Mouse (Mus musculus) gastrocnemius, postnatal 14 days (tissue): ENCODE results near the gene Cyb5d1. TPM values are rescaled to one million over a fixed set of nuclear protein-coding genes. Genes with fewer than 3 reads are reported as not detected.

Experiments used
- DNase-seq: peaks from one replicate; pipeline ENCODE4 v3.0.0; 2021; ENCODE audit warnings: mixed read lengths
- intact Hi-C: fragments of 180-260 bp; cut with DNase I; formaldehyde crosslinking; loops from one replicate; pipeline ENCODE4 v1.15.1; 2025; ENCODE audit warnings: low total_unique reads
- total RNA-seq, 2 experiments: library from RNA; stranded (reverse); gene quantifications; 2 replicates each; pipeline ENCODE4 v1.2.3; 2021

Cyb5d1 gene
- total RNA-seq, 2 experiments from 2014 or later: 19.0 to 20.7 TPM

DNA sequence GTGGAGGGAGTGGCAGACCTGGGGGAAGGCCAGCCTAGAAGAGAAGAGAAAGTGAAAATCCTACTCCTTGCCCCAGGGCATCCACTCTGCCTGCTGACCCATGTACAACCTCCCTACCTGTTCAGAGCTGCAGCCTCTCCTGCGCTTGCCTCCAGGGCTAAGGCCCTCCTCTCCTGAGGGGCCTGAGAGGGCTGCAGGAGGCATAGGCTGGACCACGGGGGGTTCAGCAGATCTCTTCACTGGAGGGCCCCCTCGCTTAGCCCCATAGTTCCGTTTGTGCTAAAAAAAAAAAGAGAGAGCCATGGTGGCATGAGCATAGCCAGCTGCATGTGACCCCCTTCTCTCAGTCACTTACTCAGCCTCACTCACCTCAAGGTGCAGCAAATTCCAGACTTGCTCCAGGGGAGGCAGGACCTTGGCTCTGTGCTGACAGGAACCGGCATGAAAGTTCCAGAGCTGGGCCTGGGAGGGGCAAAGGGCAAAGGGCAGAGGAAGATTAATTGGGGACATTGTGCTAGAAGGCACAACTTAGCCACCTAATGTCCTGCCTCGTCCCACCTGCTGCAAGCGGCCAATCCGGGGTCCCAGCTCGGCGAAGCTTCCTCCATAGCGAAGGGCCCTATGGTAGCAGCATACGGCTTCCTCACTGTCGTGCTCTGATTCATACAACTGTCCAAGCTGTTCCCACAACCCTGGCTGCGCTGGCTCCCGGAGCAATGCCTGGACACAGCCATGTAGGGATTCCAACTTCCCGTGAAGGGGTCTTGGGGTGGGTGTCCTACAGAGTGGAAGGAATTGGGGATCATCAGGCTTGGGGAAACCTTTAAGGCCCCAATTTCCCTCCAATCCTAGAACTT is 11.7 kb upstream of the Cyb5d1 start:
- DNase-seq: no peak
- intact Hi-C loops: loop anchor here (10.0 kb wide), 1 partner anchor 108 kb away; no protein-coding TSS in a partner anchor

- no peak for DNase-seq
- intact Hi-C loops: loop anchor here (10.0 kb wide), 1 partner anchor 109 kb away; no protein-coding TSS in a partner anchor
These were observed 10.9 kb upstream of the Cyb5d1 start for GRCm38 (mm10) chr11:69406282-69406681.

GRCm38 (mm10) chr11:69405397-69406200 is 10.2 kb upstream of the Cyb5d1 start:
- intact Hi-C loops: loop anchor here (10.0 kb wide), 1 partner anchor 109 kb away; no protein-coding TSS in a partner anchor

GRCm38 (mm10) chr11:69404595-69405396 is 9.4 kb upstream of the Cyb5d1 start:
- no peak for DNase-seq
- intact Hi-C loops: loop anchor here (5.0 to 10.0 kb wide), 2 partner anchors 33 to 110 kb away; no protein-coding TSS in a partner anchor

More at GRCm38 (mm10) chr11:69405397-69406200, 10.2 kb upstream of the Cyb5d1 start:
- DNase-seq: no peak

DNA sequence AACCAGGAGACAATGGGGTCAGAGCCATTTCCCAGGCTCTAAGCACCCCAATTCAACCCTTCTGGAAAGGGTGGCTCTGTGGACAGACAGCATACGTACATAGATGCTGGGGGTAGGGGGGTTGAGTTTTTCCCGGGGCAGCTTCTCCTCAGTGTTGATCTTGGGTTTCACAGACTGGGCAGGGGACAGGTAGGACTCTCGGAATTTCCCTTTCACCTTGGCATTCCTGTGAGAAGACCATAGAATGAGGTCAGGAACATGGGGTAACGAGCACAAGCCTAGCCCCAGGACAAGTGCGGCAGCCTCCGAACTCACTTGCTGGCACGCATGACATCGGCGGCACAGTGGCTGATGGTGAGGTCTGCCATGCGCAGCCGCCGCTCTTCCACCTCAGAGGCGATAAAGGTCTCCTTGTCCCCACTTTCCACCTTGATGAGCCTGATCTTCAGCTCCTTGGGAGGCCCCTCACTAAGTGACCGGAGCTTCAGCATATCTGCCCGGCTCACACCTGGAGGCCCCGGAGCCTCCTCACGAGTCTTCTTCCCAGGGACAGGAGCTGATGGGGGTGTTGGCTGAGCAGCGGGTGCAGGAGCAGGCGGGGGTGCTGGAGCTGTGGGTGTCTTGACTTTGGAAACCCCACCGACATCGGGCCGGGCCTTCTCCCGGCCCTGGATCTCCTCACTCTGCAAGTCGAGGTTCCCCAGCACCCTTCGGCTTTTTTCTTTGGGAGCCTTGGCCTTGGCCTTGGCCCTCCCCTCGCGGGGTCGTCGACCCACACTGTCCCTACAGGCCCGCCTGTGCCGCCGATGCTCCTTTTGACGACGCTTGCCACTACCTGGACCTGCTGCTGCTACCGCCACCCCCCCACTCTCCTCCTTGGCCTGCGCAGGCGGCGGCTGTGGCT is 8.5 kb upstream of the Cyb5d1 start:
- intact Hi-C loops: loop anchor here (5.0 to 10.0 kb wide), 2 partner anchors 33 to 111 kb away; no protein-coding TSS in a partner anchor
- no peak for DNase-seq

DNA sequence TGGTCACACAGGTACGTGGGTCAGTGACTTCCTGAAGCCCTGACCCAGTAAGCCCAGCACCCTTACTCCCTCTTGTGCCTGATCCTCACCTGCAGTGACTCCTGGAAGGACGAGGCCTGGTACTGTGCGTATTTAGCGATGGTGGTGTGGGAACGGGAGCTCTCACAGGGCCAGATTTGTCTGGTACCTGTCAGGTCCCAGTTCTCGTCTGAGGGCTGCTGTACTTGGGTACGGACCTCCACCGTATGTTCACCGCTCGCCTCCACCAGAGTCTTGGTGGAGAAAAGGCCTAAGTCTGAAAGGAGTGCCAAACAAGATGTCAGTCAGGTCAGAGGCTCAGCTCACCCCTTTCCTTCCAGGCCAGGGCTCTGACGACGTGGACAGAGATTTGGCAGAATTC is 6.6 kb upstream of the Cyb5d1 start:
- no peak for DNase-seq
- intact Hi-C loops: loop anchor here (5.0 to 10.0 kb wide), 2 partner anchors 35 to 113 kb away; no protein-coding TSS in a partner anchor

DNA sequence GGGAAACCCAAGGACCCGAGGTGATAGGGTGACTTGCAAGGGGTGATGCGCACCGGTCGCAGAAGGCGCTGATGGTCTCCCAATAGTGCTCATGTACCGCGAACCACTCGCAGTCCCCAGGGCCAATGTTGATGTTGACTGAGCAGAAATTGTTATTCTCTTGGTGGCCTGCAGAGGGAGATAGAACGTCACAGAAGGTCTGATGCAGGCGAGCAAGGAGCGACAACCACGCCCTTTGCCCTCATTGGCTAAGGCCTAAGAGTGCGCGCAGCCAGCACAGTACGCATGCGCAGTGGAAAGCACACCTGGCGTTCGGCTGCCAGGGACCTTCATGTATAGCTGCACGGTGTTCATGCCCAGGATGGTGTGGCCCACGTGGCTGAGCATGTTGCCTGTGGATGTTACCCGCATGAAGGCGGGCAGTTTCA is 5.8 kb upstream of the Cyb5d1 start:
- intact Hi-C loops: loop anchor here (5.0 to 10.0 kb wide), 2 partner anchors 36 to 114 kb away; no protein-coding TSS in a partner anchor
- peak; percentile 85 for DNase-seq

DNA sequence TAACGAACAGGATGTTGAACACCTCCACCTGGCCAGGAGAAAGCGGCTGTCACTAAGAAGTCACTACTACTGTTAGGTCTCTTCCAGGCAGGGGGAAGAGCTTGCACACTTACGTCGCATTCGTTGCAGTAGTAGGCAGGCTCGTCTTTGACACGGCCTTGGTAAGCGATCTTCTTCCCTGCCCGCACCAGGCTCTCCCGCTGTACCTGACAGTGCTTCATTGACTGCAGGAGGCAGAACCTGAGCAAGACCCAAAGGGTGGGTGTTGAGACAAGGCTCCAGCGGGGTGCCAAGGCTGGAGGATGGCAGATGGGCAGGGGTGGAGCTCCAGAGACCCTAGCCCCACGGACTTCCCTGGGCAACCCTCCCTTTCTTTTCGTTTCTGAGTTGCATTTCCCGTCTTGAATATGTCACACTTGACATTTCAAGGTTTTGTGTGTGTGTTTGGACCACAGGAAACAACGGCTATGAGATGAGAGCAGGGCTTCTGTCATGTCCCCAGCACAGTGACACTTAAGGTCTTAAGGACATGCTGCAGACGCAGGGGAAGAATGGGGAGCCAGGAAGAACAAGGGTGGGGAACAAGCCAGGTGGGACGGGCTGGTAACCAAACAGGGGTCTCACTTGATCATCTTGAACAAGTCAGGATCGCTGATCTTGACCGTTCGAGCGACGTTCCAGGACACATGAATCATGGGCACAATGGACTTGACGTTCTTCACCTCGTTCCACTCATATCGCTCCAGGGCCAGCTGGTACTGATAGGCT is 4.8 kb upstream of the Cyb5d1 start:
- DNase-seq: no peak
- intact Hi-C loops: loop anchor here (5.0 to 10.0 kb wide), 2 partner anchors 37 to 115 kb away; no protein-coding TSS in a partner anchor

DNA sequence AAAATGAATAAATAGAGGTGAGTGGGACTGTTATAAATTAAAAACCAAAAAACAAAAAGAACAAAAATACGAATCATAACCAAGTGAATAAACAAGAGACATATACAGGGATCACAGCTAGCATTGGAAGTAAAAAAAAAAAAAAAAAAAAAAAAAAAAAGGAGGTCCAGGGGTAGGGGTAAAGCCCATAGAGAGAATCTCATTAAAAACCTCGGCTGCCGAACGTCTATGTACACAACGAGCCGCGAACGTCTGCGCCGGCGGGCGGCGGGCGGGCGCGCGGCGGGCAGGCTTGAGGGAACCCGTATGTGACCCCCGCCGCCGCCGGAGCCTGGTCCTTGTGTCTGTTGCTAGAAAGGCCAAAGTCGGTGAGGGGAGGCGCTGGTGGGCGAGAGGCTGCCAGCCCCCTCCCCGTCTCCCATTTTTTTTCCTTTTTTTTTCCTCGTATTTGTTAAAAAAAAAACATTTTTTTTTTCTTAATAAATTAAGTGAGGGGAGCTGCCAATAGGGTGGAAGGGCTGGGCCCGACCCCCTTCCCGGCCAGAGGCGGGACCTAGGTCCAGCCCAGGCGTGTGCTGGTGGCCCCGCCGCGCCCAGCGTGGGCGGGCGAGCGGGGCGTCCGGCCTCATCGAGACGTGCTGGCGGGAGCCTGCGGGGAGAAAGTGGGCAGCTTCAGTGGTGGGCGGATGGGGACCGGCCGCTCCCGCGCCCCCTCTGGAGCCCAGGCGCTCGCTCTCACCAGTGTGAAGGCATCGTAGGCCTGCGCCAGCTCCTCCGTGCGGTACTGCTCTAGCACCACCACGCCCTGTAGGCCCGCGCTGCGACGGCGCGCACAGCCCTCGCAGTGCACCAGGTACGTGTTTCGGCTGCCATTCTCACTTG is 4.0 kb upstream of the Cyb5d1 start:
- no peak for DNase-seq
- intact Hi-C loops: loop anchor here (5.0 to 10.0 kb wide), 2 partner anchors 38 to 115 kb away; no protein-coding TSS in a partner anchor

GRCm38 (mm10) chr11:69398486-69399200 is 3.2 kb upstream of the Cyb5d1 start:
- intact Hi-C loops: no loop called here
- DNase-seq: no peak

GRCm38 (mm10) chr11:69398059-69398458 is 2.6 kb upstream of the Cyb5d1 start, which contains the start of gene Tmem88:
TSS of gene Tmem88 (minus strand) at chr11:69398234.
- peak; percentile 54 for DNase-seq
- intact Hi-C loops: no loop called here

DNA sequence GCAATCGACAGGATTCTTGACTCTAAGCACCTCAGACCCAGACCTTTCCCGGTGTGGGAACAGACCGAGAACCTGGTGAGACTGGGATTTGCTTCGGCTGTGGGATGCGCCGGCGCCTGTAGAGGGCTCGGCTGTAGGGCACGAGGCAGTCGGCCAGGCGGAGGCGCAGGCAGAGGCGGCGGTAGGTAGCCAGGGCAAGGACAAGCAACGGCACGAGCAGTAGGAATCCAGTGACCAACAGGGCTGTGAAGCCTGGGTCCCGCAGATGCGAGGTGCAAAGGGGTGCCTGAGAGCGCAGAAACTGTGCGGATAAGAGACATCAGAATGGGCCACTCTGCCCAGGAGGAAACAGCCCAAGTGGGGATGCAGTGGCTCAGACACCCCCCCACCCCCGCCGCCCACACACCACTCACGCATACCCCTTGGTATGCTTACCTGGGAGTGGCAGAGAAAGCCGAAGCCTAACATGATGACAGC is 2.2 kb upstream of the Cyb5d1 start:
- no peak for DNase-seq
- intact Hi-C loops: no loop called here

- DNase-seq: peak; percentile 51
- intact Hi-C loops: no loop called here
These were observed 1.3 kb upstream of the Cyb5d1 start for GRCm38 (mm10) chr11:69396772-69397171.

DNA sequence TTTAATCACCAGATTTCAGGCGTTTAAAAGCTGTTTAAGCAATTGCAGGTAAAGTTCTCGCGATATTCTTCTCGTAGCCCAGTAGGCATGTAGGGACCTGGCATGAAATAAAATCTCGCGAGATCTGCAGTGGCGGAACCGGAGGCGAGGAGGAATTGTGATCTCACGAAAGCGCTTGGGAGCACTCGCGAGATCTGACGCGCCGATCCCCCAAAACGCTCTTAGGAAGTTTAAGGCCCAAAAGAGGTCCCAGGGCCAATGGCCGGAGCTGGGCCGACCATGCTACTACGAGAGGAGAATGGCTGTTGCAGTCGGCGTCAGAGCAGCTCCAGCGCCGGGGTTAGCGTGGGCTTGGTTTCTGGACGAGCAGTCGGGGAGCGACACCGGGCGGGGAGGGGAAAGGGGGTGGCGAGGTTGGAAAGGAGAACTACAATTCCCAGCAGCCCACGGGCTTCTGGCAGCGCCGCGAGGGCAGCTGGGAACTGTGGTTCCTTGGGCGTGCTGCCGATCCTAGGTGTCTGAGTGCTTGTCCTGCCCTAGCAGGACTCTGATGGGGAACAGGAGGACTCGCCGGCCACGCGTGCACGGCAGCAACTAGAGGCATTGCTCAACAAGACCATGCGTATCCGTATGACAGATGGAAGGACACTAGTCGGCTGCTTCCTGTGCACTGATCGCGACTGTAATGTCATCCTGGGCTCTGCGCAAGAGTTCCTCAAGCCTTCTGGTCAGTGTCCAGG is 373 bp upstream of the Cyb5d1 start:
- peak; percentile 95 for DNase-seq
- intact Hi-C loops: no loop called here
